Mouse (Mus musculus): ENCODE measurements around the gene Trim14.

Trim14 gene

DNA sequence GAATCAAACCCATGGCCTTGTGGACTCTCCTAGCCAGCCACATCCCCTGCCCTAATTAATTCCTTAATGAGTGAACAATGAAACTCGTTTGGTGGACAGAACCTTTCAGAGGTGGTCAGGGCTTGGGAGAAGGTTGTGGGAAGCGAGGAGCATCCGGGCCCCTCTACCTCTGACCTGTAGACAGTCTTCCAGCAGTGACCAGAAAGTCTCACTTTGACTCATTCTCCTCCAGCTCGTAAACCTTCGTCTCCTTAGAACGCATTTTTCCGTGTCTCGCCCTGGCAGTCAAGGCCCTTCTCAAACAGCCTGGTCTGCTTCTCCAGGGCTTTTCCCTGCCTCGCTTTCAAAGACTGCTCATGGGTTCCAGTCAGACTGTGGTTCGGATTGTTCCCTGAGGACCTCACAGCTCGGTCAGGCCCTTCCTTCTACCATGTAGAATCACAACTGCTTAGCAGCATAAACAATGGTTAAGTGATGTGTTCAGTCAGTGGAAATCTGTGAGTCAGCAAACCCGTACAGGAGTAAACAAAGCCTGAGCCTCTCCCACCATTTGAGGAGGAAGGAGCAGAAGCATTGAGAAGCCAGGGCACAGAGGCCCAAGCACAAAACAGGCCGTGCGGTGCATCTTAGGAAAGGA, 24.2 kb upstream of the Trim14 start:
- DNase-seq: no peak

GRCm38 (mm10) chr4:46558672-46559667, 23.0 kb upstream of the Trim14 start:
- DNase-seq: no peak

DNA sequence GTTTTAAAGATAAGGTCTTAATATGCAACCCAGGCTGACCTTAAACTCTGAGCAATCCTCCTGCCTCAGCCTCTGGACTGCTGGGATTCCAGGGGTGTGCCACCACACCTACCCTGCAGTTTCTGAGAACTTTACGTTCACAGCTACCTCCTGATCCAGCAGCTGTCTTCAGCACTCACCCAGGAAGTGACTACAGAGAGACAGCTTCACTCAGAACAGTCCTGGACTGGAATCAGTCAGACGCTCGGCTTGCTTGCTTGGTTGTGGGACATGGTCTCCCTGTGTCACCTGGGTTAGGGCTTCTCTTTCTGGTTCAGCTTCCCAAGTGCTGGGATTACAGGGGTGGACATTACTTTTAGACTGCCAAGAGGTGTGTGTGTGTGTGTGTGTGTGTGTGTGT, 21.0 kb upstream of the Trim14 start:
- no peak for DNase-seq

DNA sequence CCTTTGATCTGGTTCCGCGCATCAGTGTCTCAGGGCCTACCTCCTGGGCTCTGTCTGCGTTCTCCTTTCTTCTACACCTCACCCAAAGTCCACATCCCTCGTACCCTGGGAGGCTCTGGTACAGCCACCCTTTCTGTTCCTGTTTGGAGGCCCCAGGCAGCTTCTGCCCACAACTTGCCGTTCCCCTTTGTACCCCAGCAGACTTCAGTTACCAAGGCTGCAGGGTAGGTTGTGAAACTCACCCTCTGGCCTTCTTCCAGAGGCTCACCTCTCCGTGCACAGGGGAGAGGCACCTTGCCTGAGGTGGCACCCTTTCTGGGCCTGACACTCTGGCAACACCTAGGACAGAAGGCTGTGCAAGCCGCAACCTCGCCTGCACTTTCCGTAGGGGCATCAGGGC, 19.8 kb upstream of the Trim14 start:
- DNase-seq: no peak

GRCm38 (mm10) chr4:46554295-46555069, 18.5 kb upstream of the Trim14 start:
- no peak for DNase-seq

DNA sequence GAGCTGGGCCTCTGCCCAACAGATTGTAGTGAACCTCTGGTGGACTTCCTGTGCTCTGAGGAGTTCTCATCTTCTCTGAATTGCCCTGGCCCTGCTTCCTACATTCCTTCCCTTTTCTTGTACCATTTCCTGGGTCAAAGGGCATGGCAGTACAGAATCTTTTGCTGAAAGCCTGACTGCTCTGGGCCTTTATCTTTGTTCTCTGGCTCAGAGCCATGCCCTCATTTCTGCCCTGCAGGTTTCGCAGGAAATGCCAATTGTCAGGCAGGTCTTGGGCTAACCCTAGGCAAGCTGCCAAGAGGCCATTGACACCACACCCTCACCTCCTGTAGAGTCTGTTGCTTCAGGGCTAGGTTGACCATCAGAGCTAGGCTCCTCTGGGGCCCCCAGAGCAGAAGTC, 17.9 kb upstream of the Trim14 start:
- peak; percentile 92 for DNase-seq

GRCm38 (mm10) chr4:46550406-46550805, 14.5 kb upstream of the Trim14 start:
- no peak for DNase-seq

DNA sequence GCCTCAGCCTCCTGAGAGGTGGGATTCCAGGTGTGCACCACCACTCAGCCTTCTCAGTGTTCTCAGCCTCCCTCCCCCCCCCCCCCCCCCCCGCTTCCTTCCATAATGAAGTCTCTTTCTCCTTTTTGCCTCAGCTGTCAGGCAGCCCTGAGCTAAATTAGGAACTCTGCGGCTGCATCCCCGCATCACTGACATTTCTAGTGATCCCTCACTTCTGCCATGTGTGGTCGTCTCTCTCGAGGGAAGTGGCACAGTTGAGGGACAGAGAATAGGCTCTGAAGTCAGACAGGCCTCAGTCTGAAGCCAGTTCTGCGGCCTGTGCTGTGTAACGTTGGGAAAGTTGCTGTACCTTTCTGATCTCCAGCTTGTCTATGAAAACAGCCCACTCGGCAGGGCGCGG, 14.0 kb upstream of the Trim14 start:
- DNase-seq: no peak

DNA sequence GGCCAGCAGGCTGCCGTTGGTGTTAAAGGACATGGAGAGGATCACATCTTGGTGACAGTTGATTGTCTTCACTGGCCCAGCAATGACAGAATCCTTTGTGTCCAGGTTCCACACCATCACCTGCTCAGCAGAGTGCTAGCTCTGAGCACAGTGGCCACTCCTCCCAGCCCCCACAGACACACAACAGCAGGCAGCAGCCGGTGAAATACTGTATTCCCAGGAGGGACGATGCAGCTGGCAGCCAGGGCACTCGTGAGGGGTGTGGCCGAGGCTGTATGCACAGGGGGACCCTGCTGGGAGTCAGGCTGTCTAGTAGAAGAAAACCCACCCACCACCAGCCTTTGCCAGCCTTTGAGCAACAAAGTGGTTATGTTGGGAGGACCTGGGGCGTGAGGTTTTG, 10.8 kb upstream of the Trim14 start:
- no peak for DNase-seq

GRCm38 (mm10) chr4:46545498-46545897, 9.6 kb upstream of the Trim14 start:
- peak; percentile 33 for DNase-seq

- DNase-seq: no peak
Measured at GRCm38 (mm10) chr4:46544313-46544712, 8.4 kb upstream of the Trim14 start.

- DNase-seq: no peak
Measured at GRCm38 (mm10) chr4:46543366-46544050, 7.6 kb upstream of the Trim14 start.

GRCm38 (mm10) chr4:46541707-46542106, 5.8 kb upstream of the Trim14 start:
- DNase-seq: no peak

GRCm38 (mm10) chr4:46539167-46539566, 3.2 kb upstream of the Trim14 start:
- DNase-seq: no peak

GRCm38 (mm10) chr4:46535094-46535830, 679 bp downstream of the Trim14 start:
- no peak for DNase-seq

GRCm38 (mm10) chr4:46533934-46534720, 1.8 kb downstream of the Trim14 start:
- no peak for DNase-seq

DNA sequence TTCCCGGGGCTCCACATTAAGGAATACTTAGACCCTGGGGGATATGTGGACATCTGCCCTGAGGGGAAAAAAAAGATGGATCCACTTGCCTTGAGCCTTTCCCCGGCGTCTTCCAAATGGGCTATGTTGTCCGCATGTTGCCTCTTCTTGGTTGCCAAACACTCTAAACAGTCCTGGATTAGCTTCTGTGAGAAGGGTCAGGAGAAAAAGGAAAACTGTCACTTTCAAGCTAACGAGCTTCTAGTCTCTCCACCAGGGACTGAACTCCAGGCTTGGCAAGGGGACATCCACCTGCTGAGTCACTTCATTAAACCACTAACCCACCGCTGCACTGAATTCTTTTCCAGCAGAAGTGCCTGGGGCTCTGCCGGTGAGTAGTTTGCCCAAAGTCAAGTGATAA, 3.0 kb downstream of the Trim14 start:
- DNase-seq: no peak

DNA sequence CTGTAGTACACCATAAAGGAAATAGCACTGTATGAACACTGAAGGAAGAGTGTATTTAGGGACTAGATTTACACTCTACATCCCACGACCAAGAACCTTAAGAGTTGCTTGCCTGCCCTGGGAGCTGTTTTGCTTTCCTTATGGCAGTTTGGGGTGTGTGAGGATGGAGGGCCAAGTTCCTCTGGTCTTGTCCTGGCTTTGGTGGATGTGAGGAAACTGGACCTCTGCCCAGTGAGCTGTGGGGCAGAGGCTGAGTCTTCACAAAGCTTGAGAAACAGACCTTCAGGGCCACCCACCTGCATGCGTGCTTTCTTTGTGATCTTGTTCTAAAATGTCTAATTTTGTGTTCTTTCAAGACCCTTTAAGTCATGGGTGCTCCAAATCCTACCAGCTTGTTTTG, 3.4 kb downstream of the Trim14 start:
- no peak for DNase-seq

DNA sequence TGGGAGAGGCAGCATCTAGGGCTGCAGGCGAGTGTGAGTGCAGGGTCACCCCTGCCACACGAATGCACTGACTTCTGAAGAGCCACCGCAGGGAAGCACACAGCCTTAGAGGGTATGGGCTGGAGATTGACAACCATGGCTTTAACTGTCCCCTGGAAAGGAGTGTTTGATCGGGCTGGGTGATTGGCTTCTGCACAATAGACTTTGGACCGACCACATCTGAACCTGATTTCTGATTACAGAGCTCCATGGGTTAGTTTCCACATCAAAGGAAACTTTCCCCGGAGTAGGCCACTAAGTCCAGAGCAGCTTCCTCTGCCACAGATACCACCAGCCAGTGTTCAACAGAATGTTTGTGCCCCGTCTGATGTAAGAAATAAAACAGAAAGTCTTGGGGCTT, 6.2 kb downstream of the Trim14 start:
- no peak for DNase-seq

DNA sequence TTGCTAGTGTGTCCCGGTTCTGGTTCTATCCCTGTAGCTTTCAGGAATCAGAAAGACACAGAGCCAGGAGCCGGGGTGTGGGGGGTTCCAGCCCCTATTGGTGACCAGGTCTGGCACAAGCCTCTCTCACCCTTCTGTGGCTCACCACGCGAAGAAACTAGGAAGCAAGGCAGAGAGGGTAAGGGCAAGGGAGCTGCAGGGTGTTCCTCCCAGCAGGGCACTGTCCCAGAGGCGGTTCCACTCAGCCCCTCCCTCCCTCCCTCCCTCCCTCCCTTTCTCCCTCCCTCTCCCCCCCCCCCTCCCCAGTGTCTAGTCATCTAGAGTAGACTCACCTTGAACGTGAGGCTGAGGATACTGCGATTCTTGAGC, 8.4 kb downstream of the Trim14 start:
- DNase-seq: no peak

DNA sequence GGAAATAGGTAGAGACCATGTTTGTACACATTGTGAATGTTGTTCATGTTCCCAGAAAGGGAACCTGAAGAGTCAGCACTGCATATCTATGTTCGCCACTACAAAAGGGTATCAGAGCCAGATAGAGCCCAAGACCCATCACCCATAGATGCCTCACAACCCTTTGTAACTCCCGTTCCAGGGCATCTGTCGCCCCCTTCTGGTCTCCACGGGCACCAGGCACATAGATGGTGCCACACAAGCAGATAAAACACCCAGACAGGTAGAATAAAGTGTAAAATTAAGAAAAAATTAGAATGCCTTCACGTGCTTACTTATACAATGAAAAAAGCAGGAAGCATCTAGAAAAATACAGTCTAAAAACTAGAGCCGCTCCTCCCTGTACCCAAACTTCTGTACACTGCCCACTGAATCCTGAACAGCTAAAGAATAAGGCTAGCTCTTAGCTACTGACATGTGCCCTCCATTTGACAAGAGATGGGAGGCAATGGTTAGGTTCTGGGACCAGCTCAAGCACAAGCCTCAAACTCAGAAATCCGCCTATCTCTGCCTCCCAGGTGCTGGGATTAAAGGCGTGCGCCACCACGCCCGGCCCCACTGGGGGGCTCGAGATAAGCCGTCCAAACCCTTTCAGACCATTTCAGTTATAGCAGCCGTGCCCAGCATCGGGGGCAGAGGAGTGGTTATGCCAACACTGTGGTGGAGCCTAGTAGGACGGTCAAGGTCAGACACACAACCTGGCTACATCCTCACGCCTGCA, 9.0 kb downstream of the Trim14 start:
- no peak for DNase-seq

Measured in cerebellum, adult 11 months (tissue).